Mouse (Mus musculus): ENCODE measurements around the gene Adgrg5.

DNA sequence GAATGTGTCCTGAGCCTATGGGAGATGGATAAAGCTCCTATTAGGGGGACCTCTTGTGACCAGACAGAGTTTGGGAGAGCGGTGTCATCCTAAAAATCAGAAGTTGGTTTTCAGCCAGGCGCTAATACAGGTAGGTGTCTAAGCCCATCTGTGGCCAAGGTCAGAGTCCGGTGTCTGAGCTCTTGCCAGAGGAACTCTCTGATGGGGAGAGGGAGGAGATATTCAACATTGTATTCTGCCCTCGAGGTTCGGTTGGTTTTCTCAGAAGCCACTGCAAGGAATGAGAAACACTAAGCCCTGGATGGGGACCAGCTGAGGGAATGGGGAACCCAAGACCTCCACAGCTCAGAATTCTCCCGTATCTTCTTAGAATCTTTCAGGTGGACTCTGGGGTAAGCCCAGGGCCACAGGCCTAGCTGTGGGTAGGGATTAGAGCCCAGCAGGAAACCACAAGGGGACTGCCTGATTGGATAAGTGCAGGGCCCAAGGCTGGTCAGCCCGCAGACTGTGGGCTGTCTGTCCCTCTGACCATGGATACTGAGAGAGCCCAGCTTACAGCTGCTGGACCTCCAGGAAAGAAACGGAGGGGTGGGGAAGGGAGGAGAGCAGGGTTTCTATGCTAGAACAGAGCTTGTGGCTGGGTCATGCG is 7.1 kb upstream of the Adgrg5 start:
- TF ChIP-seq CTCF (IDR thresholded peaks at IDR 0.05; ENCODE audit: control insufficient read depth, insufficient read depth, insufficient replicate concordance, low read depth, low read length) (no peak), POLR2A (IDR thresholded peaks at IDR 0.05; ENCODE audit: control insufficient read depth, low read depth, low read length) (no peak)
